Mouse (Mus musculus) olfactory bulb, adult 2 months (tissue): Measurements from ENCODE around the gene Mier2.

Experiments
- CTCF ChIP-seq: fragments of 200-500 bp; IDR thresholded peaks from 2 replicates; pipeline ENCODE4 v1.5.1; 2012; ENCODE audit warnings: low read depth, mild to moderate bottlenecking, low read length, moderate library complexity; ENCODE audit not compliant: insufficient read depth
- POLR2A ChIP-seq: fragments of 200-500 bp; IDR thresholded peaks from 2 replicates; pipeline ENCODE4 v1.6.1; 2012; ENCODE audit warnings: mild to moderate bottlenecking, low read depth, low read length, moderate library complexity; ENCODE audit not compliant: insufficient read depth

DNA sequence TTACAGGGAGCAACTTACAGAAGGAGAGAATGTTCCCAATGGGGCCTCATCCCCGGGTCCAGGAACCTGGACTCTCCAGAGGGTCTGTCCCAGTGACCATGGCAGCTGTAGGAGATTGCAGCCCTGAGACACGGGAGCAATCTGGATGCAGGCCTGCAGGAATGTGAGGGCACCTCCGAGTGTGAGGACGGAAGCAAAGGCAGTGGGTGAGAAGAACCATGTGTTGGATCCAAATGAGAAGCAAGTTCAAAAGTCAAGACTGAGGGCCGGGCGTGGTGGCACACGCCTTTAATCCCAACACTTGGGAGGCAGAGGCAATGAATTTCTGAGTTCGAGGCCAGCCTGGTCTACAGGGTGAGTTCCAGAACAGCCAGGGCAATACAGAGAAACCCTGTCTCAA, 26.5 kb upstream of the Mier2 start:
- TF ChIP-seq CTCF (no peak), POLR2A (no peak)
